Mouse (Mus musculus) CD4-positive, CD25-positive, alpha-beta regulatory T cell, adult 4 months (primary cell): Measurements from ENCODE around the gene Gm29133. TPM values are rescaled to one million over a fixed set of nuclear protein-coding genes. Genes with fewer than 3 reads are reported as not detected.

Experiments used
- ATAC-seq: one replicate; pipeline ENCODE4 v1.8.0; 2017
- polyA plus RNA-seq, 2 experiments: library from polyadenylated mRNA; unstranded; fragments of 100-300 nt; shearing (Covaris generic); gene quantifications; one replicate each; pipeline ENCODE4 v1.2.1; 2017

Gm29133 gene
- polyA plus RNA-seq, result not detected

DNA sequence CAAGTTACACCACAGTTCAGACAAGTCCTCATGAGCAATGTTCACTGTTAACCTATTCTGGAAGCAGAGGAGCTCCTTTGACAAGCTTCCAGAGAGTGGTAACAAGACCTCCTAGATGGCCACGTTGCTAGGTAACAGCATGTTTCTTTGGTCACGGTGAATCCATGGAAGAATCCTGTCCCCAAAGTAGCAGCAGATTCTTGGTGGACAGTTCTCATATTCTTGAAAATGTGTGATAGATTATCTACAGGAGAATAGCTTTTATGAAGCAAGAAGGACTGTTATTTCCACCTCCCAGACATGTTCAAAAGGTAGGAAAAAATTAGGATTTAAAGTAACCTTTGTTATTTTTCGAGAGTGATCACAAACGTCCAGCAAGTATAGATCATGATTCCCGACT lies at the start of gene Gm29133:
TSS of gene Gm29133 (plus strand) at position 301 of the 400 bp plus-strand sequence.
- ATAC-seq, result no peak

- no peak for ATAC-seq
Observed at GRCm38 (mm10) chr3:75699088-75699487, 48.9 kb upstream of the Gm29133 start.

DNA sequence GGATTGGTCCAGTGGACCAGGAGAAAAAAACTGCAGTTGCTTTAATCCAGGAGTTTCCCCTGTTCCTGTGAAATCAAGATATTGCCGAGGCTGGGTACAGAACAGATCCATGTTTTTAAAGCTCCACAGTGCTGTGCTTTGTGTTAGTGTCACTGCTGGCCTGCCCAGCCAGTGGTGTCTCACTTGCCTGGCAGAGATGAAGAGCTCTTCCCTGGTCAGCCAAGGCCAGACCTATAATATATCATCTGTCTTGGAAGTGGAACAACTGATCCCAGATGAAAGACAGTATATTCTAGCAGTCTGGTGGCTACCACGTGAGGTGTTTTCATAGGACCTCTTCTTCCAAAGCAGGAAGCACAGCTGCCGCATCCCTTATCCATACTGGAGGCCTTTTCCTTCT lies 46.7 kb upstream of the Gm29133 start:
- ATAC-seq, result no peak

- no peak for ATAC-seq
Observed at GRCm38 (mm10) chr3:75706536-75706935, 41.5 kb upstream of the Gm29133 start.

- ATAC-seq, result peak; percentile 95
Observed at GRCm38 (mm10) chr3:75713678-75714295, 34.2 kb upstream of the Gm29133 start.

DNA sequence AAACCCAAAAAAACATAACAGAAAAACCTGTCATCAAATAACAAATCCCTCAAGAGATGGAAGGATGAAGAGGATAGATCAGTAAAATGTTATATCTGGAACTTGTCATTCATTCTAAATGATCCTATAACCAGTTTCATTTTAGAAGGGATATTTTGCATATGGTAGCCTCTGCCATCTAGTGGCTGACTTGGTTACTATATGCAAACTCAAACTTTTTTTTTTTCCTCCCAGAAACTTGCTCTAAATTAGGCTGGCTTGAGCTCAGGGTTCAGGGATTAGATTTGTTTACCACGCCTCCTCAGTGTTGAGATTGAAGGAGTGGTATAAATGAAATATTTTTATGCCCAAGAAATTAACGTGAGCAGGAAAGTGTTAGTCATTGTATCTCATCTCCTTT lies 27.3 kb upstream of the Gm29133 start:
- ATAC-seq, result peak; percentile 96

- ATAC-seq, result peak; percentile 89
Observed at GRCm38 (mm10) chr3:75730982-75731600, 16.9 kb upstream of the Gm29133 start.

DNA sequence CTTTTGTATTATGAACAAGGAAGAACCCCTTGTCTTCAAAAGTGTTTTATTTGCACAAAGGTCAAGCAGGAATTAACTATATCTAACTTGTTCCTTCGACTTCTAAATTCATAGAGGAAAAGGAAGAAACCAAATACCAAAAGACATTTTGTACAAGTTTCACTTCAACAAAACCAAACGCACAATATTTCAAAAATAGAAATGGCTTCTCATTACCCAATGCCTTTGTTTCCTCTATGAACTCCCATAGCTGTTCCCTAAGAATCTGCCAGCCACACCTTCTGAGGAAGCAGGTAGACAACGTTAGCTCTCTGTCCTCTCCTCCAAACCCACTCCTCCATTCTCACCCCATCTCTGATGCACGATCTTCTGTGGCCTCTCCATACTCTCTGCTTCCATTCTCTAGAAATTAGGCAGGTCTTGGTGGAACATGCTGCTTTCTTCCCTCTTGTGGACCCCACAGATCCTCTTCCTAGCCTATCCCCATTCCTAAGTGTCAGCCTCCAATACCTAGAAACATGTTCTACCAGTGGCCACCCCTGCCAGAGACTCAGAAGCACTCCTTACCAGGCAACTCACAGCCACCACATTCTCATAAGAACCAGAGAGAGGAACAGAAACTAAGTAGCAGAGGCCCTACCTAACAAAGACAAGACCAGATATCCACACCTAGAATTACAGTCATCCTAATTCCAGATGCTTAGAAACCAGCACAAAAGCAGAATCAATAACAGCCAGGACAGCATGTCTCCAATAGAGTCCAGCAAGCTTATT lies 4.1 kb upstream of the Gm29133 start:
- no peak for ATAC-seq

GRCm38 (mm10) chr3:75745343-75745742 lies 2.7 kb upstream of the Gm29133 start:
- ATAC-seq, result no peak

DNA sequence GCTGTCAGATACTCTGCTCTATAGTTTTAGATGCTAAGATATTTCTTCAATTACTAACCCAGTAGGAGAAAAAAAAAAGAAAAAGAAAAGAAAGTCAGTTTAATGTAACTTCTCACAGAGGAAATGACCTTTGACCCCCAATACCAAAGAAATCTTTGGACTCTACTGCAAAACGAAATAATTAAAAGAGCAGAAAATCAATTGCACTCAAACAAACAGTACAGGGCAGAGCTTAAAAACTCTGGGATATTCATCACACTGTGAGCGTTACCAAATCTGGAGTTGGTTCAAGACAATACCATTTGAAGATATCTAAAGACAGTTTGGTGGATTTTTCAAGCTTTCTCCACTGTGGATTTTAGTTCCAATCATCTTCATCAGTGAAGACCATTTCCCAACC lies 15.4 kb downstream of the Gm29133 start:
- ATAC-seq, result no peak

GRCm38 (mm10) chr3:75774253-75774652 lies 26.3 kb downstream of the Gm29133 start:
- no peak for ATAC-seq

DNA sequence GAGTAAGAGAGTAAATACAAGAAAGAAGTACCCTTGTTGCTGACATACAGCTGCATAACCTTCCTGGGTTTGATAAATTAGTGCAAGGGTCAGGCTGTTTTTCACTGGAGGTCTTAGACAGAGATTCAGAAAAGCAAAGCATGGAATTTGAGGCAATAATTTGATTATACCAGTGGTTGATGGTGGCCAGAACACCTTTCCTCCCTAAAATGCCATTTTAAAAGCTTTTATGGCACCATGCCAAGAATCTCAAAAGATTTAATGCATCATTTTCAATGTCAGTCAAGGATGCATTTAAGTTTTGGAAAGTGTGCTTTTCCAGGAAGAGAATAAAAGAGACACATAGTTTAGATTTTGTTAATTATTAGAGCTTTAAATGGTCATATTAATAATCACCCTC lies 60.0 kb downstream of the Gm29133 start:
- no peak for ATAC-seq

DNA sequence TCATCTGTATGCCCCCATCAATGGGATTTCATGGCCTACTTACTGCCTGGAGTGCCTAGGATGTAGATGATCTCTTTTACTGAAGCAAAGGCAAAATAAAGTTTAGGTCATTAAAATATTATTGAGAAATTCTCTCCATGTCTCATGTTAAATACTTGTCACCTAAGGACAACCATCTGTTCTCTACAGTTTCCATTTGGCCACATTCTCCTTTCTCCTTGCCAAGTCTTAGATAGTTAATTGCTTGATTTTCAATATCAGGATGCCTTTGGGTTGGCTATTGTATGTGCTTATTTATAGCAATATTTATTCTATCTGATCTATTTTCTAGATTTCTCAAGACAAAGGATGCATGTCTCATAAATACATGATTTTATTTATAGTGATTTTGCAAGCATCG lies 75.9 kb downstream of the Gm29133 start:
- no peak for ATAC-seq

DNA sequence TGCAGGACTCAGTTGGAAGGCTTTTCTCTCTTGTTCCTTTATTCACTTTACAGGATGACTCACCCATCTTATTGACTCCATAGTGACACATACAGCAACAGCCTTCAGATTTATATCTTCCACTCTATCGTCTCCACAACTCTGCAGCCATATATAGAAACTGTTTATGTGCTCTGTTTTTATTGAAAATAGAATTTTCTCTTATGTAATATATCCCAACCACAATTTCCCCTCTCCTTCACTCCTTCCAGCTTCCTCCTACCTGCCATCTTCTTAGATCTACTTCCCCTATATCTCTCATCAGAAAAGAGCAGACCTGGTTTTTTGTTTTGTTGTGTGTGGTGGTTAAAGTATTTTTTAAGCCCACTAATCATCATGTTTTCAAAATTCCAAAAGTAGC lies 76.5 kb downstream of the Gm29133 start:
- ATAC-seq, result no peak

- peak; percentile 67 for ATAC-seq
Observed at GRCm38 (mm10) chr3:75834827-75835226, 86.8 kb downstream of the Gm29133 start.

- ATAC-seq, result peak; percentile 33
Observed at GRCm38 (mm10) chr3:75835286-75835967, 87.4 kb downstream of the Gm29133 start.

Other genes with a start within 250 kb of the Gm29133 start
- gene Pdcd10, start 191.3 kb upstream of the Gm29133 start, polyA plus RNA-seq, result 100 to 1,000 TPM; 162 to 251 TPM
- 10 to 100 TPM; 16.6 to 19.3 TPM for gene Serpini1, start 190.7 kb upstream of the Gm29133 start, polyA plus RNA-seq
- 1 to 10 TPM; 5.1 to 8.0 TPM for gene Golim4, start 208.8 kb downstream of the Gm29133 start, polyA plus RNA-seq